Mouse (Mus musculus) hindbrain, embryonic 13.5 days (tissue): ENCODE results near the gene Pigw. TPM values are rescaled to one million over a fixed set of nuclear protein-coding genes. Genes with fewer than 3 reads are reported as not detected.

ENCODE experiments used
- ATAC-seq: fragments of 200-750 bp; cut with Nextera tagmentation; 2 replicates; pipeline ENCODE4 v1.8.0; 2017; ENCODE audit warnings: moderate TSS enrichment; ENCODE audit not compliant: low FRiP score
- H3K27ac ChIP-seq: fragments of 300-500 bp; sonication (generic); 2 replicates; pipeline ENCODE4 v1.5.1; 2015; ENCODE audit warnings: inconsistent platforms, mild to moderate bottlenecking, moderate library complexity
- H3K27me3 ChIP-seq: fragments of 300-500 bp; sonication (generic); 2 replicates; pipeline ENCODE4 v1.6.1; 2015; ENCODE audit warnings: mild to moderate bottlenecking, inconsistent platforms
- H3K36me3 ChIP-seq: fragments of 300-500 bp; sonication (generic); 2 replicates; pipeline ENCODE4 v1.6.1; 2015; ENCODE audit warnings: mild to moderate bottlenecking, inconsistent platforms
- H3K4me1 ChIP-seq: fragments of 300-500 bp; sonication (generic); replicated peaks from 2 replicates; pipeline ENCODE4 v1.6.1; 2015; ENCODE audit warnings: inconsistent platforms
- H3K4me2 ChIP-seq: fragments of 300-500 bp; sonication (generic); 2 replicates; pipeline ENCODE4 v1.6.1; 2015; ENCODE audit warnings: inconsistent platforms, mild to moderate bottlenecking, moderate library complexity
- H3K4me3 ChIP-seq: fragments of 300-500 bp; sonication (generic); 2 replicates; pipeline ENCODE4 v1.5.1; 2015; ENCODE audit warnings: mild to moderate bottlenecking, inconsistent platforms
- H3K9ac ChIP-seq: fragments of 300-500 bp; sonication (generic); 2 replicates; pipeline ENCODE4 v1.6.1; 2015; ENCODE audit warnings: mild to moderate bottlenecking, inconsistent platforms
- H3K9me3 ChIP-seq: fragments of 300-500 bp; sonication (generic); 2 replicates; pipeline ENCODE4 v1.6.1; 2016; ENCODE audit warnings: inconsistent platforms
- WGBS: fragments of 180-500 bp; shearing (Covaris S2); methylation state at CpG from one replicate; pipeline ENCODE4 v1.1.7; 2015; 5-methylcytosine and 5-hydroxymethylcytosine counted together
- polyA plus RNA-seq: library from polyadenylated mRNA; unstranded; fragments of >200 nt; fragmentation: Nextera tagmentation; extraction: Ambion mirVana; gene quantifications from 2 replicates; pipeline ENCODE4 v1.2.1, GENCODE M21; 2015

Pigw gene
- polyA plus RNA-seq = 2.1 and 2.3 TPM in 2 replicates

DNA sequence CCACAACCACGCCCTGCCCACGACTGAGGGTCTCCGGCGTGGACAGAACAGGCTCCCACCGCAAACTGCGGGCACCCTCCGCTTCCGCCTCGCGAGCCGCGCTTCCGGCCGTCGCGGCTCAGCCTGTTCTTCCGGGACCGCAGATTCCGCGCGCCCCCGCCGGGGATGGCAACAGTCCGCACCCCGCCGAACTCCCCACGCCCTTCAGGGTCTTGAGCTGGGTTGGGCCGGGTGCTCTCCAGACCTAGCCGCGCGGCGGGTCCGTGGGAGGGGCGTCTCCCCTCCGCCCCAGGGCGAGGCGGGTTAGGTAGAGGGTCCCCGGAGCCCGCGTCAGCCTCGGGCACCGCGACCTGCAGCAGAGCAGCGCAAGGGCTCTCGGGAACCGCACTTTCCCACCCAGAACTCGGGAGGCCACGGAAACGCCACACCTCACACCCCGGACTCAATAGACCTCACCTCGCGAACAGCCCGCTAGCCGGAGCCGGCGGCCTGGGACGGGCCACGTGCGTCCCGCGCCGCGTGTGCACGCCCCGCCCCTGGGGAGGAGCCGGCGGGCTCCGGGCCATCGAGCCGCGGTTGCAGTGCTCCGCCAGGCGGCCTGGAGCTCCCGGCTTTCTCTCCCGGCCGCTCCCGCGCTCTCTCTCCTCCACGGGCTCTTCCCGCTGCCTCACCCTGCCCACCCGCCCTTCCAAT lies at the start of gene Pigw, which contains the start of gene Myo19:
TSS of gene Pigw (minus strand) at position 514 of the 693 bp plus-strand sequence.
TSS of gene Myo19 (plus strand) at position 377 of the 693 bp plus-strand sequence.
- H3K27me3 ChIP-seq = no peaks in the 10 kb centered on the region
- H3K4me3 ChIP-seq = peak within 1 kb of the TSS; percentile 90
- H3K9me3 ChIP-seq = no peaks in the 10 kb centered on the region
- ATAC-seq = peak; percentile 96
- H3K4me2 ChIP-seq = peak within 1 kb of the TSS; percentile 75
- peaks cover 19% of the 10 kb centered on the region for H3K4me1 ChIP-seq
- H3K27ac ChIP-seq = peak within 1 kb of the TSS; percentile 89
- peaks cover 21% of the 10 kb centered on the region for H3K36me3 ChIP-seq
- H3K9ac ChIP-seq = peak within 1 kb of the TSS; percentile 80
- WGBS = under 1% methylated on average over 75 of the region's 81 CpGs

DNA sequence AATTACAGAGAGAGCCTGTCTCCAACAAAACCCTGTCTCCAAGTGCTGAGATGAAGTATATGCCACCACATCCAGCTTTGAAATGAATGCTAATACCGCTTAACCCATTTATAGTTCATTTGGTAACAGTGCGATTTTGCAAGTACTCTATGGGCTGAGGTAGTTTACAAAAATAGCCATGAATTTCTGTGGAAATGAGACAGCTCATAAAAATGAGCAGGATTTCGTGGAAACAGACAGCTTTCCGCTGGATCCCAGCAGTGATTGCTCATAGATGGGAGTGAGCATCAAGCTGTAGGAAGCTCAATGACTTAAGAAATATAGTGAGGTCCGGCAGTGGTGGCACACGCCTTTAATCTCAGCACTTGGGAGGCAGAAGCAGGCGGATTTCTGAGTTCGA lies 40.9 kb upstream of the Pigw start:
- Histone ChIP-seq H3K4me1 (peaks cover 11% of the 10 kb centered on the region), H3K27ac (no peak overlapping the region), H3K4me3 (no peak overlapping the region), H3K9ac (peak overlapping the region; percentile 19; the same call in 1 of the 2 replicates), H3K36me3 (no peaks in the 10 kb centered on the region), H3K9me3 (no peaks in the 10 kb centered on the region), H3K4me2 (no peak overlapping the region), H3K27me3 (no peaks in the 10 kb centered on the region)
- 87% methylated on average over 8 of the region's 8 CpGs for WGBS
- ATAC-seq = no peak

DNA sequence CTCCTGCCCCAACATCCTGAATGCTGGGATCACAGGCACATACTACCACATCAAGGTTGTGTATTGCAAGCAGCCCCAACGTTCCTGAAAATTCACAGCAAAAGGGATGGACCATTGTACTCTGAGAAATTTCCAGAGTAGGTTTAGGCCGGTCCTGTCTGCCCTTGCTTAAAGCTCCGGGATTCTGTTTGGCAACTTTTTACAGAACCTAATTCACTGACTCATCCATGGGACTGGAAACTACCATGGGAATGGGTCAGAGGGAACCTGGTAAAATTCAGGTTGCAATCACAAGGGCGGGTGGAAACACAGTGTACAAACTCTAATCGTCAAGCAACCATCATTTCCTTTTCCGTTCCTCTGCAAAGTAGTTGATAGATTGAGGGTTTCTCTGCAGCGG lies 39.9 kb upstream of the Pigw start:
- 0 out of 2 replicates have a peak overlapping the region, but pooled peaks have one; percentile 19 for H3K9ac ChIP-seq
- peaks cover 19% of the 10 kb centered on the region for H3K4me1 ChIP-seq
- no peak overlapping the region for H3K27ac ChIP-seq
- H3K4me2 ChIP-seq = no peak overlapping the region
- no peak overlapping the region for H3K4me3 ChIP-seq
- H3K9me3 ChIP-seq = no peaks in the 10 kb centered on the region
- no peaks in the 10 kb centered on the region for H3K27me3 ChIP-seq
- ATAC-seq = no peak
- no peaks in the 10 kb centered on the region for H3K36me3 ChIP-seq
- WGBS = 80% methylated on average over 7 of the region's 7 CpGs

DNA sequence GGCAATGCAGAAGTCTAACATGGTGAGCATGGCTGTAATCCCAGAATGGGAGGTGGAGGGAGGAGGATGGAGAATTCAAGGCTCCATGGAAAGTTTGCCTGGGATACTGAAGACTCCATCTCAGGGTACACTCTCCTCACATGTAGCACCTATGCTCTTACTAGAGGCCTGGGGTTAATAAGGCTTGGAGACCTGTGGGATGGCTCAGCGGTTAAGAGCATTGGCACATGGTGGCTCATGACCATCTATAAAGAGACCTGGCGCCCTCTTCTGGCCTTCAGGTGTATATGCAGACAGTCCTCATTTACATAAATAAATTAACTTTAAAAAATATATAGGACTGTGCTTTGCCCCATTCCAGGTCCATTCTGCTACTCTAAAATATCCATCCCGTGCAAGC lies 39.2 kb upstream of the Pigw start:
- no peak overlapping the region for H3K4me2 ChIP-seq
- H3K4me1 ChIP-seq = peaks cover 26% of the 10 kb centered on the region
- no peak overlapping the region for H3K9ac ChIP-seq
- WGBS = 38% methylated on average over 3 of the region's 3 CpGs
- ATAC-seq = no peak
- no peak overlapping the region for H3K27ac ChIP-seq
- H3K4me3 ChIP-seq = no peak overlapping the region
- H3K9me3 ChIP-seq = no peaks in the 10 kb centered on the region
- no peaks in the 10 kb centered on the region for H3K27me3 ChIP-seq
- H3K36me3 ChIP-seq = peaks cover 1% of the 10 kb centered on the region

DNA sequence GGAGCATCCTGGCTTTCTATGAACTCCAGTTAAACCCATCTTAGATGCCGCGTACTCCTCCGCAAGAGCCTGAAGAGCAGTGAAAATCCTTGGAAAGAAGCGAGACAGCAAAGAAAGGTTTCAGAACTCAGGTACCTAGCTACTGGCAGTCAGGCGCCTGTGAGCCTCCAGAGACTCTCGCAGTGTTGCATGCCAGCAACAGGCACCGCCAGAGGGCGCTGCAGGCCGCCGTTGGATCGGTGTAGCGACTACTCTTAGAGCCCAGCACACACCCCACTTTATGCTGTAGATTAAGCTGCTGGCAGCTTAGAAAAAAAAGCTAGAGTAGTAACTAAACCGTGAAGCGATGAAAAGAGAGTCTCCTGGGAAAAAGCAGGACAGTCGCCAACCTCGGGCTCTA lies 38.3 kb upstream of the Pigw start:
- WGBS = 4% methylated on average over 16 of the region's 16 CpGs

DNA sequence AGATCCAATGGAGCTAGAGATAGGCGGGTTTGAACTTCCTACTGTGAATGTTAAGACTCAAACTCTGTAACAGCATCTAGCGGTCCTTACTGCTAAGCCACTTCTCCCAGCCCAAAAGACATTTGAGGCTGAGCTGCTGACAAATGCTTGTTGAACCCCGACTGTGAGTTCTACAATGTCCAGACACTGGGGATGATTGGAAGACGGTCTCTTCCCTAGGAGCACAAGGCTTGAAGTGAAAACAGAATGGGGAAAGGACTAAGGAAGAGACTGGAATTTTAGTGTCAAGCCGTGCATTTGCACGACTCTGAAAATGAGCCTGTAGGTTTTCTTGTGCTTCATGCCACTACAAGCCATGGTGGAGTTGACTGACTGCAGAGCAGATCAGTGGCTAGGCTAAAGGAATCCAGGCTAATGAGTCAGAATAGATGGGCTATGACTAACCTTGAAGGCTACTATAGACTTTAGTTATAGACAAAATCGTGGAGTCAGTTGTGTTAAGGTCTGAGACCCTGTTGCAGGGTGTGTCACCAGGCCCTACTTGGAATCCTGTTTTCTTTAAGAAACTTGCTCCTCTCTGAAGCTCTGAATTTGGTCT lies 36.7 kb upstream of the Pigw start:
- Histone ChIP-seq H3K4me1 (peaks cover 32% of the 10 kb centered on the region), H3K4me2 (peak overlapping the region; percentile 46), H3K27me3 (no peaks in the 10 kb centered on the region), H3K36me3 (peaks cover 24% of the 10 kb centered on the region), H3K27ac (0 out of 2 replicates have a peak overlapping the region, but pooled peaks have one; percentile 8), H3K4me3 (peak overlapping the region; percentile 79), H3K9ac (peak overlapping the region; percentile 85), H3K9me3 (no peaks in the 10 kb centered on the region)
- 64% methylated on average over 7 of the region's 7 CpGs for WGBS
- ATAC-seq = no peak

More for the DNA sequence above, 38.3 kb upstream of the Pigw start:
- Histone ChIP-seq H3K4me1 (peaks cover 32% of the 10 kb centered on the region), H3K4me2 (peak overlapping the region; percentile 39), H3K9me3 (no peaks in the 10 kb centered on the region), H3K9ac (0 out of 2 replicates have a peak overlapping the region, but pooled peaks have one; percentile 13), H3K4me3 (no peak overlapping the region), H3K27me3 (no peaks in the 10 kb centered on the region), H3K27ac (no peak overlapping the region), H3K36me3 (peaks cover 10% of the 10 kb centered on the region)
- peak; percentile 67; the same call in 1 of the 2 replicates for ATAC-seq

DNA sequence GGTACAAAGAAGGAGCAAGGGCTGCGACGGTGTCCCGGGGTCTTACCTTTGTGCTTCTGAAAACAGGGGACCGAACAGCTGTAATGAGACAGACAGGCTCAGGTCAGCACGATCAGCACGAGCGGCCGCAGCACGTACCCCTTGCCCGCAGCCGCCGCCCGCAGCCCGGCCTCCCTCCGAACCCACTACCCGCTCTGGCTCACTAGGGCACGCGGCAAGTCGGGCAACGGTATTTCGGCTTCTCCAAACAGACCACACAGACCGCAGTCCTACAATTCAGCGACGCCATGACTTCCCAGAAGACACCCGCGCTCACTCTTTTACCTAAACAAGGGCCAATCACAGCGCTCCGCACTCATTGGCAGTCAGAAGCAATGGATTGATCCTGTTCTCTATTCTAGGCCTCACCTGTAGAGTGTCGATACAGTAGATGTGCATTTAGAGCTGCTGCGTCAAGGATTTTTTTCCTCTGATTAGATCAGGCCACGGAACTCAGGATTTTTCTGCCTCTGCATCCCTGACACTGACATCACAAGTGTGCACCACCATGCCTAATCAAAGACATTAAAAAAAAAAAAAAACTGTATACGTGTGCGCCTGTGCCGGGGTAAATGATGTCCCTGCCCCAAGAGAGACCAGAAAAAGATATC lies 36.1 kb upstream of the Pigw start, which contains the start of gene Znhit3:
TSS of gene Znhit3 (minus strand) at position 314 of the 650 bp plus-strand sequence.
- peak; percentile 90 for ATAC-seq

DNA sequence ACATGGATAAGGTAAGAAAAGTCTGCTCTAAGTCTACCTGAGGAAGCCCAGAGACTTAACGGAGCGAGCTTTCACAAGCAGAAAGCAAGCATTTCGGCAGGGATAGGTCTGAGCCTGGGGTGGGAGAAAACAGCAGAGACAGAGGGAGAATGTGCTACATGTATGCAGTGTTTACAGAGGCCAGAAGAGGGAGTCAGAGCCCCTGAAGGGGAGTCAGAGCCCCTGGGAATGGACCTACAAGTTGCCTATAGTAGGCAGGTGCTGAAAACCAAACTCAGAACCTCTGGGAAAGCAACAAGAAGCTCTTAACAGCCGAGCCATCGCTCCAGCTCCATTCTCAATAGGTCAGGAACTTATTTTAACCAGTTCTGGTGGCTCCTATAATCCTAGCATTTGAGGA lies 34.6 kb upstream of the Pigw start:
- Histone ChIP-seq H3K4me2 (no peak overlapping the region), H3K27me3 (no peaks in the 10 kb centered on the region), H3K4me1 (peaks cover 32% of the 10 kb centered on the region), H3K9ac (no peak overlapping the region), H3K4me3 (no peak overlapping the region), H3K27ac (no peak overlapping the region), H3K9me3 (no peaks in the 10 kb centered on the region), H3K36me3 (peaks cover 41% of the 10 kb centered on the region)
- WGBS = 80% methylated on average over 5 of the region's 5 CpGs
- no peak for ATAC-seq

More for the DNA sequence above, 36.1 kb upstream of the Pigw start, which contains the start of gene Znhit3:
- Histone ChIP-seq H3K9ac (peak within 1 kb of the TSS; percentile 85), H3K4me3 (peak within 1 kb of the TSS; percentile 79), H3K27me3 (no peaks in the 10 kb centered on the region), H3K4me1 (peaks cover 32% of the 10 kb centered on the region), H3K9me3 (no peaks in the 10 kb centered on the region), H3K36me3 (peaks cover 28% of the 10 kb centered on the region), H3K4me2 (peak within 1 kb of the TSS; percentile 83), H3K27ac (peak within 1 kb of the TSS; percentile 49)
- 3% methylated on average over 34 of the region's 34 CpGs for WGBS

DNA sequence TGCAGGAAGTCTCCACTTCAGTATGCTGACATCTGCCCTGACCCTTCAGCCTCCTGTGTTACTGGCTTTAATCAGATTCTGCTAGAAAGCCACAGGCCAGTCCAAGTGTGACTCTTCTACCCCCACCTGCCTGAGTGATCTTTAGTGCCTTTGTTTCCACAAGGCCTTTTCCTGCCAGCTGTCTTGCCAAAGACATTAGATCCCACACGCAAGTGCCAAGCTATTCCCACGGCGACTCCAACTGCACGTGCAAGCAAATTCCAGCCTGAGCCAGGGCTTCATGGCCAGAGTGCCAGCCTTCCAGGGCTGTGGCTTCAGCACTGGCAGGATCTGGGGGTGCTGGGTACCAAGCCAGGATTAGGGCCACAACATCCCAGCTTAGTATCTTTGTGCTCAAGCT lies 30.3 kb upstream of the Pigw start:
- Histone ChIP-seq H3K4me2 (no peak overlapping the region), H3K4me3 (no peak overlapping the region), H3K9ac (no peak overlapping the region), H3K27me3 (no peaks in the 10 kb centered on the region), H3K4me1 (peaks cover 18% of the 10 kb centered on the region), H3K27ac (no peak overlapping the region), H3K9me3 (no peaks in the 10 kb centered on the region), H3K36me3 (peaks cover 84% of the 10 kb centered on the region)
- WGBS = 84% methylated on average over 4 of the region's 4 CpGs
- no peak for ATAC-seq

DNA sequence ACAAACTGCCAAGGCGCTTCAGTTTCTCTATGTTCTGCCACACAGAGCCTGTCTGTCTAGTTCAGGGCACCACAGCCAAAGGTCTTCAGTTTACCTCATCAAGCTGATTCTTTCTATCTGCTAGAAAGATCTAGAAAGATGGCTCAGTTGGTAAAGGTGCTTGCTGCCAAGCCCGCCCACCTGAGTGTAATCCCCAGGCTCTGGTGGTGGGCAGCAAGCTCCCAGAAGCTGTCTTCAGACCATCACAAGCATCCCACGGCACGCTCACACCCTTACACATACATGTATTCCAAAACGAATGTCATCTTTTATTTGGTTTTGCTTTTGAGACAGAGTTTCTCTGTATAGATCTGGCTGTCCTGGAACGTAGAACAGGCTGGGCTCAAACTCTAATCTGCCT lies 28.4 kb upstream of the Pigw start:
- Histone ChIP-seq H3K4me2 (no peak overlapping the region), H3K4me3 (no peak overlapping the region), H3K27me3 (no peaks in the 10 kb centered on the region), H3K27ac (no peak overlapping the region), H3K4me1 (no peaks in the 10 kb centered on the region), H3K9ac (no peak overlapping the region), H3K36me3 (peaks cover 94% of the 10 kb centered on the region), H3K9me3 (no peaks in the 10 kb centered on the region)
- ATAC-seq = no peak
- 95% methylated on average over 6 of the region's 6 CpGs for WGBS

DNA sequence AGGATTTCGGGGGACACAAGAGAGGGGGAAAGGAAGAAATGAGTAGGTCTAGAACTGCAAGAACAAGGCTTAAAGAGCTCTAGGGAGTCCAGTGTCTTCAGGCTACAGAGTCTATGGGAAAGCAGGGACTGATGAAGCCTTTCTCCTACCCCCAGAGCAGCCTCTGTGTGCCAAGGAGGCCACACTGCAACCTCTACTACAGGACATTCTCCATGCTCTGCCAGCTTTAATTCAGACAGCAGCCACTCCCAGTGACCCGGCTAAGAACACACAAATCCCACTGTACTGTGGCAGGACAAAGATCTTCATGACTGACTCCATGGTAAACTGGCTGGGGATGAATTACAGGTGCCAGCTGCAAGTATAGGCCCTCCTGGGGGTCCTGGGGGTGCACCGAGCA lies 27.0 kb upstream of the Pigw start:
- 85% methylated on average over 3 of the region's 3 CpGs for WGBS
- no peak overlapping the region for H3K4me2 ChIP-seq
- H3K27me3 ChIP-seq = no peaks in the 10 kb centered on the region
- H3K4me1 ChIP-seq = no peaks in the 10 kb centered on the region
- 0 out of 2 replicates have a peak overlapping the region, but pooled peaks have one; percentile 8 for H3K9ac ChIP-seq
- no peaks in the 10 kb centered on the region for H3K9me3 ChIP-seq
- H3K4me3 ChIP-seq = no peak overlapping the region
- no peak for ATAC-seq
- H3K27ac ChIP-seq = no peak overlapping the region
- peaks cover 96% of the 10 kb centered on the region for H3K36me3 ChIP-seq

DNA sequence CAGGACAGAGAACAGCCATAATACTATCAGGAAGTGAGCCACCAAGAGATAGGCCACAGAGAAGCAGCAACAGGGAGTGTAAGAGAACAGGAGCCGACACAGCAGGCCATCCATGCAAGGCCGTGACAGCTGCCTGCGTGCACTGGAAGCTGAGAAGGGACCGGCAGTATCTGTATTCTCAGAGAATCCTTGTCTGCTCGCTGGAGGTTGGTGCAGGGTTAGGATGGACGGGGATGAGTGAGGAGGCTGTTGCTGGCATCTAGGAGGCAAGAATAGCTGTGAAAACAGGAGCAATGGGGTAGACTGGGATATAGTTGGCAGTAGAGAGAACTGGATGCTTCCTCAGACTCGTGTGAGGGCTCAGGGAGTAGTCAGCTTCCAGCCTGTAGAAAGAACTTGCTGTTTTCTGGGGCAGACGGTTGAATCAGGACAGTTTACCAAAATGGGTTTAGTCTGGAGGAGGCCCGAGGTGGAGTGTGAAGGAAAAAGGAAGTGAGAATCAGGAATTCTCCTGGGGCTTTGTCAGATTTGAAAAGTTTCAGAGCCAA lies 24.6 kb upstream of the Pigw start:
- Histone ChIP-seq H3K4me2 (no peak overlapping the region), H3K27me3 (no peaks in the 10 kb centered on the region), H3K4me1 (no peaks in the 10 kb centered on the region), H3K36me3 (peaks cover 100% of the 10 kb centered on the region), H3K4me3 (no peak overlapping the region), H3K9ac (no peak overlapping the region), H3K27ac (no peak overlapping the region), H3K9me3 (no peaks in the 10 kb centered on the region)
- 91% methylated on average over 9 of the region's 9 CpGs for WGBS
- no peak for ATAC-seq
